Mouse (Mus musculus): ENCODE results near the gene Agap2.

DNA sequence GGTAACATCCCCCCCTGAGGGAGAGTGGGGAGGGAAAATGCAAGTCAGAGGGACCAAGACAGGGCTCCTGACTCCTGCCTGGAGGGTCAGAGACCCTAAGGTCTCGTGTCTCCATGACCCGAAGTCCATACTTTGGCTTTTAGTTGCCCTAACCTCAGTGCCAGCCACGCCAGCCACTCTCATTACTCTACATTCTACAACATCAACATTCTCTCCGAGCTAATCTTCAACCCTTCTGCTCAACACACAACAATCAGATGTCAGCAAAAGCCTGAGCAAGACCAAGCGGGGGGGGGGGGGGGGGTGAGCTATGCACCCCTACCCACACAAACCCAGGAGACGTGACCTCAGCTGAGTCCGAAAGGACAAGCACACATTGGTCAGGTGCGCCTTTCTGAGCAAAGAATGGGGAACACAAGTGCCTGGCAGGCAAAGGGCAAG lies 41.8 kb upstream of the Agap2 start:
- TF ChIP-seq EP300 (IDR thresholded peaks at IDR 0.05; ENCODE audit: insufficient read depth, low read depth, low read length): no peak
- no peak for TF ChIP-seq CTCF (IDR thresholded peaks at IDR 0.05; ENCODE audit: low read depth, low read length)

Measured in ES-Bruce4 (cell line).